Mouse (Mus musculus): ENCODE data around the gene Samm50.

DNA sequence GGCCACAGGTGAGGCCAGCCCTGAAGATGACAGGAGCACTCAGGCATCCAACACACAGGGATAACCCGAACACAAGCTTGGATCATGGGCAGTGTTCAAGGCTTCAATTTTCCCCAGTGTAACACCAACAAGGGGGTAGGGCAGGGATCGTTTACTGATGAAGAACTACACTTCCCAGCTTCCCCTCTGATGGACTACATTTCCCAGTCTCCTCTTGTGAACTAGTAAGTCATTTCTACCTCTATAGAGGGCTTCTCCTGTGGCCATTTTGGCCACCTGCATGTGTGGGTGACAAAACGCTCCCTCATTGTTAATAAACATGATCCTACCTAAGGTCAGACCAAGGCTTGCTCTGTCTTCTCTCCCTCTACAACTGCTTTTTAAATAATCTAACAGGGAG, 2.2 kb upstream of the Samm50 start:
- TF ChIP-seq CTCF (IDR thresholded peaks at IDR 0.05) (no peak), EP300 (IDR thresholded peaks at IDR 0.05) (no peak)
